Mouse (Mus musculus) liver, embryonic 14.5 days (tissue): ENCODE measurements at regions not wholly inside any gene's neighbourhood (a gene's known extent, or its start where the extent isn't known, plus 50 kb on each side); places are given as distances from the start of the nearest gene placed in this dataset.

Source experiments
- CTCF ChIP-seq: IDR thresholded peaks from 2 replicates; pipeline ENCODE4 v1.5.1; 2016; ENCODE audit warnings: antibody characterized with exemption, low read depth, control low read depth
- EP300 ChIP-seq: IDR thresholded peaks from 2 replicates; pipeline ENCODE4 v1.6.1; 2016; ENCODE audit warnings: antibody characterized with exemption, low read depth

- TF ChIP-seq CTCF: no peak
- no peak for TF ChIP-seq EP300
Observed at GRCm38 (mm10) chr17:4474350-4474749, 519.8 kb upstream of the Arid1b start.
